Mouse (Mus musculus): ENCODE data around the gene Rplp1.

Gene Rplp1

DNA sequence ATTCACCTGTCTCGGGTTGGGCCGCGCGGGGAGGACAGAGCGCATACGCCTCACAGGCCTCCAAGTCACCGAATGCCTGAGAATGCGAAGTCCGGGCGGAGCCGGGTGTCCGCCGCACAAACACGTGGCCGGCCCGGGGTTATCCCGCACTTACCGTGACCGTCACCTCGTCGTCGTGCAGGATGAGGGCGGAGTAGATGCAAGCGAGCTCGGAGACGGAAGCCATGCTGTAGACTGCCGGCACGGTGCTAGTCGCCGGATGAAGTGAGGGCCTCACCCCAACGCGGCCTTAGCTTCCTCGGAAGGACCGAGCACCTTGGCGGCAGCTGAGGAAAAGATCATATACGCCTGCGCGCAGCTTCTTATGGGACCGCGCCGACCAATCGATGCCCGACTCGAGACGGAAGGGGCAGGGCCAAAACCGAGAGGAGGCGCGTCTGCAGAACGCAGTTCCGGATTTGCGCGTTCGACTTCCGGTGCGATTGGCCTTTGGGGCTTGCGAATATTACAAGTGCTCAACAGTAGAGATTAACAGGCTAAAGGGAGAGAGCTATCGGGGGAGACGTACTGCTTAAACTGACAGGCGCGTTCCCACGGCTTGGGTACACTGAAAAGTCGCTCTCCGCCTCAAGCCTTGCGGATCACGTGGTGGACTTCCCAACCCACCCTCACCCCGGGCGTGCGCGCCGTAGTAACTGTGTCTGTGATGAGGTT is at the start of gene Rplp1:
Gene Rplp1, minus strand, starts transcription at position 340 of the 714 bp plus-strand sequence.
- DNase-seq (ENCODE audit: low read depth, low spot score): peak; percentile 98

DNA sequence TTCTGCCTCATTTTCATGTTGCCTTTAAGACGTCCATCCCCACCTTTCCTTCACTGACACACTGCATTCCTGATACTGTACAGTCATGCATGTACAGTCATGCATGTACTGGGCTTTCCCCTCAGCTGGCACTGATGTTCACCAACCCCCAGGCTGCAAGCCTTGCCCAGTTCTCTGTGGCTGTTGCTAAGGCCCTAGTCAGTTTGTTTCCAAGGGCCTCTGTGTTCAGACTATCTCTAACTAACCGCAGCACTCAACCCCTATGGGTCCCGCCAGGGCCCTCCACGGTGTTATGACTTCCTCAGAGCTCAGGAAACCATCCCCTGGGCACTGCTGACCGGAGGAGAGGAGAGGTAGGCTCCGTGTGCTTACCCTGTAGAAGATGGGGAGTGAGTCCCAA is 49.0 kb upstream of the Rplp1 start:
- no peak for DNase-seq (ENCODE audit: low read depth, low spot score)

DNA sequence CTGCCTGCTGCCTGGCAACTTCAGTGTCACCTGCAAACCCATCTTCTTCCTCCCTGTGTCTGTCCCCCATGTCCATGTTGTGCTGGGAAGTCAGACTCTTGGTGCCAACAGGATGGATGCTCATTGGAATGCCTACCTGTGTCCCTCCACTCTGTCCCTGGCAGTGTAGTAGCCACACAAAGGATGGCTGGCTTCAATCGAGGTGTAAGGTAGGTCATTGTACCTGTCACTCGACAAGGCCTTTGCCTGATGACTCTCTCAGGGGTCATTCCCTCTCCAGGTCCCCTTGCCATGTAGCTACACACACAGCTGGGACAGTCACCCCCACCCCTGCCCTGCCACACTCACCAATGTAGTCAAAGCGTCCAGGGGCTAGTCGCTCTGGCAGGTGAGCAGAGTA is 46.8 kb upstream of the Rplp1 start:
- no peak for DNase-seq (ENCODE audit: low read depth, low spot score)

DNA sequence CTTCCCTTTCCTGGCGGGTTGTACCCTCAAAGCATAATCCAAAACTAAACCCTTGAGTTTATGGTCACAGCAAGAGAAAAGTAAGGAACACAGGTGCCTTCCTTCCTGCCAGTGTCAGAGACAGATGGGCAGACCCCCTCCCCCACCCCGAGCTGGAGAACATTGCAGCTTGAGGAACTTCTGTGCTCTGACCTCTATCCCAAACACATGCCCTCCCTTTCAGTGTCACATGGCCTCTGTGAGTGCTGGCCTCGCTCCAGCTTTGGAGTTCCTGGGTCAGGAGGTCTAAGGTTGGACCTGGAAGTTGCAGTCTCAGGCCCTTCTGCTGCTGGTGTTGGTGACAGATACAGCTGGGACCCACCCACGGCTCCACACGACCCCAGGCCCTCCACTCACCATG is 46.4 kb upstream of the Rplp1 start:
- no peak for DNase-seq (ENCODE audit: low read depth, low spot score)

DNA sequence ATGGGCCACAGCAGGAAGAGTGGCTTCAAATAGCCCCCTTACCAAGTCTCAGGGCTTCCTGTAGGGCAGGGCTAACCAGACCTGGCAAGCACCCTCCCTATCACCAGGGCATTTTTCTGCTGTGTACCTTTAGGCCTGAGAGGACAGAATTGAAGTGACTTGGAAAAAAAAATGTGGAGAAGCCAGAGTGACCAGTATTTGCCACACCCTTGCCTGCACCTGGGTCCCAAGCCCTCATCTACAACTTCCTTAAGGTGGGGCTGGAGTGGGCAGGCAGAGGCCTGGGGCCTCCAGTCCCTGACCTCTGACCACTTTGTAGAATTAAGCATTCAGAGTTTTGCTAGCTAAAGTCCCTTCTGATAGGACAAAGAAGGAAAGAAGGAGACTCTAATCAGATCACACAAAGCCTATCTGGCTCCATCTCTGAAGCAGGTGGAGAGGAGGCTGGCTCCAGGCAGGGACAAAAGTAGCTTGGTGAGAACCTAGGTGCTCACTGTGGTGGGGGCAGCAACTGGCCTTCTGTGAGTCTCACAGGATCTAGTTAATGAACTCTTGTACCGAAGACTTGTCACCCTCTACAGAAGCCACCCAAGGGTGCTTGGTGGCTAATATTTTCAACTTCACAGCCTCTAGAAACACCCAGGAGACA is 45.7 kb upstream of the Rplp1 start:
- DNase-seq (ENCODE audit: low read depth, low spot score): no peak

DNA sequence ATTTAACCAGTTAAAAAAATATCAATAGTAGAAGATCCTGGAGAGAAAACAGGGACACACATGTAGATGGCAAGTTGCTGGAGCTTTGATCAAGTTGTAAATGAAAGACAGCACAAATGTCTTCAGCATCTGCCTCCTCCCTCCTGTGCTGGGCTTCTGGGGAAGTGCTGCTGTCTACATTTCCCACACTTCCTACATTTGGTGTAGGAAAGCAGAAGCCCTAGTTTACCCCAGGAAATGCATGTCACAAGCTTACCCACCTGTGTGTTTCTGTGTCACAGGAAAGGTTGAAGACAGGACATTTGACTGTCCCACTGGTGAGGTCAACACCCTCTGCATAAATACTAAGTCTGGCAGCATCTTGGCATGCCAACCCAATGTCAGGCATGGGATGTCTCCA is 40.4 kb upstream of the Rplp1 start:
- DNase-seq (ENCODE audit: low read depth, low spot score): no peak

DNA sequence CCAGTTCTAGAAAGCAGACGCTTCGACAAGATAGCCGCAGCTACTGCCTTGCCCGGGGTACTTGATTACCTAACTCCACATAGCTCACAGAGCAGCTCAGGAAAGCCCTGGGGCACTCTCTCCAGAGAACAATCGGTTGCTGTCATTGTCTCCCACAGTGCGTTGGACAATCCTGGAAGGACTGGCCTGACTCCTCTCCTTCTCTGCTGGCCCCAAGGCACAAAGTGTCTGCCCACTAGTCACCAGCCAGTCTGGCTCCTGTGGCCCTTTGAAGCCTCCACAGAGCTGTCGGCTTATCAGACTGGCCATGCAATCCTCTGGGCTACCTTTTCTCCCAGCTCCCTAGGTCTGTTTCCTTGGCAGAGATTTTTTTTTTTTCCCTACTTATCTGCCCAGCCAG is 37.9 kb upstream of the Rplp1 start:
- DNase-seq (ENCODE audit: low read depth, low spot score): peak; percentile 29

DNA sequence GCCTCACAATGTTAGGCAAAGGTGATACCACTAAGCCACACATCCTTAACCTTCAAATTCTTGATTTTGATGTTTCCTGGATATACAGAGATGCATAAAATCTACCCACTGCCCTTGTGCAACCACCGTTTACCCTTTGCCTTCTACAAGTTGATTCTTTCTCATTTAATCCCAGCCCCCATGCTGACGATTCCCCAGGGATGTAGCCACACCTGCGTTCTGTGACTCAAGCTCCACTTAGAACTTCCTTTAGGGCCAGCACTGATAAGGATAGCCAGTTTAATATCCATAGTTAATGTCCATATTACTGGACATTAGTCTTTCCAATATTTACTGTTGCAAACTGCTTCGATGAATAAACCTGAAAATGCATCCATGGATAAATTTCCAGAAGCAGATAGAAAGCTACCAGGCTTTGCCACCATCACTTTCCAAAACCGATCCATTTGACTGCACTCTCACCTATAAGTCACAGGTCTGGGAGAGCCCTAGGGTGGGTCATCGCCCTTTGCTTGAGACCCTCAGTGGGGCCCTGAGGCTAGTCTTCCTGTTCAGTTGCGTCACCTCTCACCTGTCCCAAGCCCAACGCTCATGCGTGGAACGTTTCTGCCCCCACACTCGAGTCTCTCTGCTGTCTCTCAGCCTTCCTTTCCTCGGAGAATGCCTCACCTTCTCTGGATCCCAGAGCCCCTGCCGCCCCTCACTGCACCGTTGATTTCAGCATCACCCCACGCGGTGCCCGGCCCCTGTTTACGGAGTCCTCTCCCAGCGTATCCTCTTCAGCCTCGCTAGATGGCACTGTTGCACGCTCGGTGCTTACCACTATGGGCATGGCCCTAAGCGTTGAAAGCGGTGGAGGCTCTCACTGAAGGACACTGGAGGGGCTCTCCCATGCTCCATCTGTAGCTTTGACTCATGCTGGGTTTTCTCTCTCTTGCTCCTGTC is 33.3 kb upstream of the Rplp1 start:
- peak; percentile 88 for DNase-seq (ENCODE audit: low read depth, low spot score)

DNA sequence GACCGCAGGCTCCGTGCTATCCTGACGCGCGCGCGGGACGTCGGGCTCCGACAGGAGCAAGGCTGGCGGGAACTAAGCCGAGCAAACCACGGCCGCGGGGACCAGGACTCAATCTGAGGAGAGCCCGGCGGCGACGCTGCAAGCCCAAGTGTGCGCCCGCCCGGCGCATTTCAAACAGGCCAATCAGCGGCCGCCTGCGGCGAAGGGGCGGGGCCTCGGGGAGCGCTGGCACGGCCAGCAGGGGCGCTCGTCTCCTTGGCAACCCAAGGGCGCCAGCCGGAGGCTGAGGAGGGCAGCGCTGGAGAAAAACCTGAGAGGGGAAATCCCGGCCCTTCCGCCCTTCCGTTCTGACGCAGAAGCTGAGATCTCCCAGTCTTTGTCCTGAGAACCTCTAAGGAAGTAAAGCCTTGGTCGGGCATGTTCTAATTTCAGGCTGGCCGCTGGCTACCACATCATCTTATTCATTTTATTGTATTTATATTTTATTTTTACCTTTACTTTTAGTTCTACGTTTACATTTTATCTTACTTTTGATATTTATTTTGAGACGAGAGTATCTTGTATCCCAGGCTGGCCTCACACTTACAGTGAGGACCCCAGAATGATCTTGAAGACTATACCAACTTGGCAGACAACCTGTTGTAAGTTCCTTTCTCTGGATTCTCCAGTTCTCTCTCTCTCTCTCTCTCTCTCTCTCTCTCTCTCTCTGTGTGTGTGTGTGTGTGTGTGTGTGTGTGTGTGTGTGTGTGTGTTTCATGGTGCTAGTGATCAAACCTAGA is 32.5 kb upstream of the Rplp1 start, which contains the start of gene Kif23:
Gene Kif23, minus strand, starts transcription at position 152 of the 779 bp plus-strand sequence.
- DNase-seq (ENCODE audit: low read depth, low spot score): peak; percentile 99

DNA sequence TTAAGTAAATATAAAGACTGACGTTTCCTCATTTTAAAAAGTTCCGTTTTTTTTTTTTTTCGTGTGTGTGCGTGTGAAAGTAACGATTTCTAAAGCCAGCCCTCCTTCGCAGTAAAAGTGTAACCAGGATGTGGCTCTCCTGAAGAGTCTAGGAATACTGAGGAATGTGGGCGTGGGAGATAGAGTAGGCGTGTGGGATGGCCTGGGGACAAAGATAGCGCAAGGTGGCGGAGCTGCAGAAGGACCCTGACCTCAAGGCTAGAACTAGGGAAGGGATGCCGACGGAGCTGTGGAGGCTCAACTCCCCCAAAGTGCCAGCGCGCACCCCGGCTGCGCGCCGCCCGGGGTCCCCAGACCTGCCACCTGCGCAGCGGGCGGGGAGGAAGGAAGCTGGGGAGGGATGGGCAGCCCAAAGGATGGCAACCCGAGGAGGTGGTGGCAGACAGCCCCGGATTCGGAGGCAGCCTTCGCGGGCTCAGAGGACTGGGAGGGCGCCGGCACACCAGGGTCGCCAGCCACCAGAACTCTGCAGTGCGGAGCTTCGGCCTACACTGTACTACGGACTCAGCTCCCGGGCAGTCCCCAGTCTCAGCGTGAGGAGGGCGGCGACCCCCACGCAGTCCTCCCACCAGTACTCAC is 31.8 kb upstream of the Rplp1 start:
- peak; percentile 91 for DNase-seq (ENCODE audit: low read depth, low spot score)

DNA sequence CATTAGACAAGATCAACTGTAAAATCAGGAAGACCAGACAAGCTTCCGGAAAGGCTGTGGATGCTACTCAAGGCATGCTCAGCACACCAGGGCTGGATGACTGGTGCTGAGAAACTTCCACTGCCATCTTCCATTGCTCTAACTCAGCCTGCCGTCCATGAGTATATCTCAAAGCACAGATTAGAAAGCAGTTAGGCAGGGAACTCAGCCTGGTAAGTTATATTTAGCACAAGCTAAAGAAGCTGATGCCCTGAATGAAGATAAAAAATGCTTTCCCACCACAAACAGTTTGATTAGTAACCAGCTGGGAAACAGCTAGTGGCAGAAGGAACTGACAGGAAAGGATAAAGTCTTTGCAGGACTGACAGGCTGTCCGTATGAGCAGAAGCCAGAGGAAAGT is 26.7 kb upstream of the Rplp1 start:
- no peak for DNase-seq (ENCODE audit: low read depth, low spot score)

DNA sequence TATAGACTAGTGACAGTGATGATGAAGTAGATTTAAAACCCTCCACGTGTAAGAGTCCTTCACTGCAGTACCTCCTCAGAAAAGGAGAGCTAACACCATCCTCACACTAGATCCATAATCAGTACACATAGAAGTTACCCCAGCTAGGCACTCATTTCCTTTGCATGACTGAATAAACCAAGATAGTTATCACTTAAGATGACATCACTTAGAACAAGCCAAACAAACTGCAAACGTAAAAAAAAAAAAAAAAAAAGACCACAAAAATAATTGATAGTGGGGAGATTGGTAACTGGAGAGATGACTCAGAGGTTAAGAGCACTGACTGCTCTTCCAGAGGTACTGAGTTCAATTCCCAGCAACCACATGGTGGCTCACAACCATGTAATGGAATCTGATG is 19.0 kb upstream of the Rplp1 start:
- DNase-seq (ENCODE audit: low read depth, low spot score): no peak

DNA sequence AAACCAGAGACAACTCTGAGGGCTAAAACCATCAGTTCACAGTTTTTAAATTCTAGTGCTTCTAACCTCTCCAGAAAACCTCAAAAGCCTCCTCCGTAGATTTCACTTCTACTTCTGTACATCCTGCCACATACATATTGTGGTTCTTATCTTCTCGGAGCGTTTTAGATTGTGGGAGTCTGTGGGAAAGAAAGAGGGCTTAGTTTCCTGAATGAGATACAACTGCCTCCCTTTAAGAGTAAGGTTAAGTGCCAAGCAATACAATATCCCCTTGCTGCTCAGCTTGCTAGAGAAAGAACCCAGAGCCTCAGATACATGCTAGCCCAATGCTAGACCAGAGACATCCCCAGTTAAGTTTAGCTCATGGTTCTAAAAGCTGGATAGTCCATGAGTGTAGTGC is 17.7 kb upstream of the Rplp1 start:
- no peak for DNase-seq (ENCODE audit: low read depth, low spot score)

DNA sequence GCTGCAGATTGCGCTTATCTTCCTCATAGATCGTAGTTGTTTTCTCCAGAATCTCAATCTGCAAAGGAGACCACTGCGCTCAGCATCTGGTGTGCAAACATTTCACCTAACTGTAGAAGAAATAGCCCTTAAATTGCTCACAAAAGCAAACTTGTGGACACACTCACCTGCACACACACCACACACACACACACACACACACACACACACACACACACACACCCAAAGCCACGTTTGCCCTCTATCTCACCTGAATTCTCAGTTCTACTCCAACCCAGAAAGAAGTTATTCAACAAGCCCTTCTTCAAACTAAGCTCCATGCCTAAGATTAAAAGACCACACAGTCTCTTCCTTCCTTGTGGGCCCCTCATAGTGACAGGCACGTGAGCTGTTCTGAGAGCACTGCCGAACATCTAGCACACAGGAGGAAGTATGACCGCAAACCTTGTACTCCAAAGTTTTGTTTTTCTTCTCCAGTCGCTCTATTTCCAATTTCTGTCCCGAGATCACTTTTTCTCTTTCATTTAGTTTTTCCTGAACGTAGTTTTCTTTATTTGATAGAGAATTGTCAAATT is 10.8 kb upstream of the Rplp1 start:
- no peak for DNase-seq (ENCODE audit: low read depth, low spot score)

DNA sequence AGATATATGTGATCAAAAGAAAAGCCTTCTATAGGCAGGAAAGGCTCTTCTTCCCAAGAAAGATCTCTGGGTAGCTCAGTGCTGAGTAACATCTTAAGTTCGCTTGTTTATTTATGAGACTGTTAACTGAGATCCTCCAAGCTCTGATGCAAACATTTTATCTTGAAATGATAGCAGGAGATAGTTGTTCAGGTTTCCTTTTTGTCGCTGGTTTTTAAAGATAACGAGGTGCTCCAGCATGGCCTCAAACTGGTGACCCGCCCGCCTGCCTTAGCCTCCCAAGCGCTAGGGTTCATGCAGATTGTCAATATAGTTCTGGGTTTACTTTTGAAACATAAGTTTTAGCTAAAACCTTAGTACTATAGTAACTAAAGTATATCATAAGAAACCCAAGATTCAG is 6.0 kb upstream of the Rplp1 start:
- no peak for DNase-seq (ENCODE audit: low read depth, low spot score)

DNA sequence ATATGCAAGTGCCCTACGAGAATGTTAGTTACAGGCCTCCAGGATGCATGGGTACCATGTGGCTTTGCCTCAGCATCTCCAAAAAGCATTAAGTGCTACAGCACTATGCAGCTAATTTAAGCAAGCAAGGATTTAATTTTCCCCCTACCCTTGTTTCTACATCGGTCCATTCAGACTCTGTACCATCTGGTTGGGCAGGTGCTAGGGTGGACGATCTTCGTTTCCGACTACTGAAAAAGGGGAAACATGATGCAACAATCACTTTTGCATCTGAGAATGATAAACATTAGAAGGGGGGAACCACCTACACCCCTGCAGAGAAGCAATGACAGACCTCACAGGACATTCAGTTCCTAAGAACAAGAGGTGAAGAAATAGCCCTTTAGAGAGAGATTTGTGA is 5.1 kb upstream of the Rplp1 start:
- no peak for DNase-seq (ENCODE audit: low read depth, low spot score)

DNA sequence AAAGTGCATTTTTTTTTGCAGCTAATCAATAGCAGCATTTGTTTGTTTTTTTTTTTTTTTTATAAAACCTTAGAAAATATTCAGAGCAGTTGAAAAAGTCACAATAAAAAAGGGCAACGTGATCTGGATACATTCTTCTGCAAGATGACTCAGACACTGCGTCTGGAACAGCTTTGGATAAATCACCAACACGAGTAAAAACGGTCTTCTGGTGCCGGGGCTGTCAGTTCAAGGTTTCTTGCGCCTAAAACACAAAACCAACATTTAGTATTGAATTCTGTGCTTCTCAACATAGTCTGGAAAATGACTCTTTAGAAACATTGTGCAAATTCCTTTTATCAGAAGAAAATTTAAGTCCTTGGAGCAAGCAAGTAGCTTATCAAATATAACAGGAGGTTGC is 3.1 kb upstream of the Rplp1 start:
- DNase-seq (ENCODE audit: low read depth, low spot score): no peak

DNA sequence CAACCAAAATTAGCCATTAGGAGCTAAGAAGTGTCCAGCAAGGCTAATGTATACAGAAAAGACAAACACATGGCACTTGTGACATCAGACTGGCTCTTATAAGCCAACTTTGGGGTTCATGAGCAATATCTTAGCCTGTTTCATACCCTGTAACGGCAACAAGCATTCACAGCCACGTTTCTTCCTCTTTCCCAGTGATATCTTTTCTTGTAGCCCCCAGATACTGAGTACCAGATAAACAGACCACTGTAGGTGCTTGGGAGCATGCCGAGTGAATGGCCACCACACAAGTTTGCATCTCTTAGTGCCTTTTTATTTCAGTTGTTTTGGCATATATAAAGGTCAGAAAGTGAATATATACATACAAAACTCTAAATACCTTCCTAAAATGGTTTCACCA is 2.6 kb upstream of the Rplp1 start:
- no peak for DNase-seq (ENCODE audit: low read depth, low spot score)

DNA sequence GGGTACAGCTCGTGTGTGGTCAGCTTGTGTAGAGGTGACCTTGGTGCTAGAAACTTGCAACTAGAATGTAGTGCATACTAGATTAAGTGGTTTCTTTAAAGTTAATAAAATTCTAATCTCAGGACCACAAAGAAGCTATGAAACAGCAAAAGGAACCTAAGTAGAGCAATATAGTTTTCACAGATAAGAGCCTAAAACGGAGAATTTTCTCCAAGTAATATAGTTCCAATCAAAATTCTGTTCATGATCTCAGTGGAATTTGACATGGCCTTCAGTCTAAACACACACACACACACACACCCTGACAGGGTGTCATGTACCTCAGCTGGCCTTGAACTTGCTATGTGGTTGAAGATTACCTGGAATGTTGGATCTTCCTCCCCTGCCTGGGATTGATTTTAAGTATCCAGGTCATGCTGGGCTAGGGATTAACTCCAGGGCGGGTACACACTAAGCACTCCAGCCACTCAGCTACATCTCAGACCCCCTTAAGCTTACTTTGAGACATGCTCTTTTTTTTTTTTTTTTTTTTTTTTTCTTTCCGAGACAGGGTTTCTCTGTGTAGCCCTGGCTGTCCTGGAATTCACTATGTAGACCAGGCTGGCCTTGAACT is 1.2 kb upstream of the Rplp1 start:
- DNase-seq (ENCODE audit: low read depth, low spot score): peak; percentile 24

DNA sequence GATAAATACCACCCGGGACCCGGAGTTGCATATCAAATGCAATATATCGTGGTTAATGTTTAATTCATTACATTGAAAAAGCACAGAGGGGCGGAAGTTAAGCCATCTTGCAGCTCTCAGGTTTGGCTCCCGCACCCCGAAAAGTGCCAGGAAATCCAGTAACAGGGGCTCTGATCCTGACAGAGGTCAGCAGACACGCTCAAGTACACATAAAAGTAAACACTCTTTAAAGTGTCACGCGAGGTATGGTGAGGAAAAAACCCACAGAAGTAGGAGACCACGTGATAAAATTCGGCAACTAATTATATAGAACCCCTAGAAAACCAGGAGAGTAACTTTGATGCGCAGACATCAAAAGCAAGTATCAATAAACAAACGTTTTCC is 567 bp upstream of the Rplp1 start:
- no peak for DNase-seq (ENCODE audit: low read depth, low spot score)
